Mouse (Mus musculus) erythroblast, adult 5-6 weeks (primary cell): ENCODE data around the gene Tex19.2. TPM values are rescaled to one million over a fixed set of nuclear protein-coding genes. Genes with fewer than 3 reads are reported as not detected.
"Not testable (repeated sequence)": the region's sequence is repeated elsewhere in the genome, so short reads cannot be mapped to it uniquely, and the experiment has no call there.

Experiments used
- ATAC-seq: replicated peaks from 2 replicates; pipeline ENCODE4 v1.8.0; 2016; ENCODE audit warnings: moderate number of reproducible peaks, mild to moderate bottlenecking, moderate TSS enrichment, inconsistent platforms; ENCODE audit not compliant: poor library complexity, low FRiP score, severe bottlenecking
- total RNA-seq, 2 experiments: library from RNA; stranded (forward) in 1 of 2; stranded (reverse) in 1 of 2; fragments of 150-400 nt in 1 of 2; fragments of 200-764, 138-1000 nt in 1 of 2; gene quantifications; 2 replicates each; pipeline versions ENCODE4 v1.2.3 to v1.2.4; 2015 to 2017; ENCODE audit warnings: low replicate concordance in 2 of 2

Tex19.2 gene
- total RNA-seq, 2 experiments from 2014 or later, result not detected

- no peak for ATAC-seq
Observed at GRCm38 (mm10) chr11:121112091-121112775, 6.2 kb downstream of the Tex19.2 start.

- ATAC-seq, result no peak
Observed at GRCm38 (mm10) chr11:121111601-121112000, 6.9 kb downstream of the Tex19.2 start.

GRCm38 (mm10) chr11:121111051-121111450 lies 7.4 kb downstream of the Tex19.2 start:
- ATAC-seq, result no peak

- no peak for ATAC-seq
Observed at GRCm38 (mm10) chr11:121109986-121110385, 8.5 kb downstream of the Tex19.2 start.

- ATAC-seq, result no peak
Observed at GRCm38 (mm10) chr11:121108061-121108460, 10.4 kb downstream of the Tex19.2 start.

- not testable (repeated sequence) for ATAC-seq
Observed at GRCm38 (mm10) chr11:121107242-121107641, 11.2 kb downstream of the Tex19.2 start.

- 0 out of 2 replicates have a peak, but pooled peaks have one; percentile 34 for ATAC-seq
Observed at GRCm38 (mm10) chr11:121101124-121101805, 17.2 kb downstream of the Tex19.2 start.

- ATAC-seq, result no peak
Observed at GRCm38 (mm10) chr11:121100692-121101091, 17.8 kb downstream of the Tex19.2 start.

GRCm38 (mm10) chr11:121099762-121100161 lies 18.7 kb downstream of the Tex19.2 start:
- no peak for ATAC-seq

- ATAC-seq, result no peak
Observed at GRCm38 (mm10) chr11:121092606-121093585, 25.6 kb downstream of the Tex19.2 start.

- ATAC-seq, result no peak
Observed at GRCm38 (mm10) chr11:121090943-121091342, 27.5 kb downstream of the Tex19.2 start.

- no peak for ATAC-seq
Observed at GRCm38 (mm10) chr11:121089756-121090546, 28.5 kb downstream of the Tex19.2 start.

- no peak for ATAC-seq
Observed at GRCm38 (mm10) chr11:121088997-121089396, 29.5 kb downstream of the Tex19.2 start.

- no peak for ATAC-seq
Observed at GRCm38 (mm10) chr11:121086296-121086695, 32.2 kb downstream of the Tex19.2 start.

- no peak for ATAC-seq
Observed at GRCm38 (mm10) chr11:121085181-121085580, 33.3 kb downstream of the Tex19.2 start.

GRCm38 (mm10) chr11:121082857-121083500 lies 35.5 kb downstream of the Tex19.2 start:
- ATAC-seq, result no peak

GRCm38 (mm10) chr11:121082250-121082649 lies 36.2 kb downstream of the Tex19.2 start:
- ATAC-seq, result no peak

GRCm38 (mm10) chr11:121081120-121081519 lies 37.4 kb downstream of the Tex19.2 start, which contains the start of gene Sectm1a:
Sectm1a (minus strand) TSS chr11:121081220.
- no peak for ATAC-seq

- no peak for ATAC-seq
Observed at GRCm38 (mm10) chr11:121080330-121080729, 38.1 kb downstream of the Tex19.2 start.
